Mouse (Mus musculus) brain, embryonic 14.5 days (tissue): Measurements from ENCODE around the gene Crlf2.

Source experiments
- CTCF ChIP-seq: fragments of 200-500 bp; IDR thresholded peaks from 2 replicates; pipeline ENCODE4 v1.5.1; 2012; ENCODE audit warnings: inconsistent platforms, mild to moderate bottlenecking, moderate library complexity, borderline replicate concordance; ENCODE audit not compliant: insufficient read depth, insufficient read length; ENCODE audit errors: extremely low read depth
- POLR2A ChIP-seq: fragments of 200-500 bp; IDR thresholded peaks from 2 replicates; pipeline ENCODE4 v1.6.1; 2012; ENCODE audit warnings: mild to moderate bottlenecking, inconsistent platforms, borderline replicate concordance; ENCODE audit not compliant: poor library complexity, insufficient read depth, insufficient read length, severe bottlenecking; ENCODE audit errors: extremely low read depth

- TF ChIP-seq CTCF (no peak), POLR2A (no peak)
Observed at GRCm38 (mm10) chr5:109558404-109559160, at the start of gene Crlf2.
